Mouse (Mus musculus) spleen, adult 2 months (tissue): ENCODE data around the gene Spib. TPM values are rescaled to one million over a fixed set of nuclear protein-coding genes. Genes with fewer than 3 reads are reported as not detected.

Experiments
- DNase-seq, 2 experiments: peaks; one replicate each; pipeline versions ENCODE4 v3.0.0 to v3.0.0-alpha.2; 2012 to 2021; ENCODE audit warnings: low spot score in 2 of 2, low read depth in 1 of 2
- H3K27ac ChIP-seq: fragments of 200-500 bp; 2 replicates; pipeline ENCODE4 v1.5.1; 2012; ENCODE audit warnings: low read length, inconsistent platforms; ENCODE audit not compliant: insufficient read depth
- H3K27me3 ChIP-seq: fragments of 200-500 bp; 2 replicates; pipeline ENCODE4 v1.6.1; 2012; ENCODE audit warnings: mild to moderate bottlenecking, moderate library complexity, low read length, inconsistent platforms; ENCODE audit not compliant: control insufficient read depth, insufficient read depth
- H3K36me3 ChIP-seq: fragments of 200-500 bp; 2 replicates; pipeline ENCODE4 v1.6.1; 2012; ENCODE audit warnings: mild to moderate bottlenecking, low read length, inconsistent platforms; ENCODE audit not compliant: control insufficient read depth, insufficient read depth
- H3K4me1 ChIP-seq: fragments of 200-500 bp; 2 replicates; pipeline ENCODE4 v1.6.1; 2011; ENCODE audit warnings: inconsistent platforms; ENCODE audit not compliant: control insufficient read depth, insufficient read depth, insufficient read length
- H3K4me3 ChIP-seq: fragments of 200-500 bp; 2 replicates; pipeline ENCODE4 v1.5.1; 2011; ENCODE audit warnings: mild to moderate bottlenecking, inconsistent platforms; ENCODE audit not compliant: insufficient read depth, insufficient read length; ENCODE audit errors: extremely low read depth
- CTCF ChIP-seq: fragments of 200-500 bp; IDR thresholded peaks from 2 replicates; pipeline ENCODE4 v1.5.1; 2011; ENCODE audit warnings: mild to moderate bottlenecking, inconsistent platforms; ENCODE audit not compliant: insufficient read depth, insufficient read length, insufficient replicate concordance; ENCODE audit errors: extremely low read depth
- POLR2A ChIP-seq: fragments of 200-500 bp; IDR thresholded peaks from 2 replicates; pipeline ENCODE4 v1.6.1; 2011; ENCODE audit warnings: low read depth, low read length, inconsistent platforms
- WGBS: fragments of 180-500 bp; shearing (Covaris S2); methylation state at CpG from one replicate; pipeline ENCODE4 v1.1.7; 2018; 5-methylcytosine and 5-hydroxymethylcytosine counted together
- polyA plus RNA-seq: library from polyadenylated mRNA; depleted of rRNA; stranded (reverse); fragments of >200 nt; gene quantifications from 2 replicates; pipeline ENCODE4 v1.2.3, GENCODE M21; 2012

Gene Spib
- polyA plus RNA-seq, 1 experiment, result 285 TPM

- H3K27me3 ChIP-seq, result no peaks in the 10 kb centered on the region
- peaks cover 29% of the 10 kb centered on the region for H3K36me3 ChIP-seq
- under 1% methylated on average over 22 of the region's 22 CpGs for WGBS
- H3K4me1 ChIP-seq, result peaks cover 5% of the 10 kb centered on the region
- peak within 1 kb of the TSS; percentile 92 for H3K4me3 ChIP-seq
- DNase-seq, result peak; percentile 97 to 98
- TF ChIP-seq CTCF (no peak), POLR2A (peak; percentile 61)
- H3K27ac ChIP-seq, result peak within 1 kb of the TSS; percentile 98
Measured at GRCm38 (mm10) chr7:44553826-44554225, 22.0 kb upstream of the Spib start, which contains the start of gene Nr1h2. Gene Nr1h2 (minus strand): TSS chr7:44553951.

- WGBS, result 2% methylated on average over 32 of the region's 32 CpGs
Measured at GRCm38 (mm10) chr7:44553196-44553764, 21.4 kb upstream of the Spib start.

GRCm38 (mm10) chr7:44552141-44552908 lies 20.5 kb upstream of the Spib start:
- peaks cover 10% of the 10 kb centered on the region for H3K4me1 ChIP-seq
- WGBS, result 94% methylated on average over 31 of the region's 31 CpGs
- no peak overlapping the region for H3K4me3 ChIP-seq
- H3K36me3 ChIP-seq, result peaks cover 29% of the 10 kb centered on the region
- DNase-seq, result no peak
- H3K27ac ChIP-seq, result no peak overlapping the region
- TF ChIP-seq CTCF (no peak), POLR2A (no peak)
- H3K27me3 ChIP-seq, result no peaks in the 10 kb centered on the region

More at GRCm38 (mm10) chr7:44553196-44553764, 21.4 kb upstream of the Spib start:
- peak overlapping the region; percentile 92 for H3K4me3 ChIP-seq
- peak; percentile 66 to 75 for DNase-seq
- TF ChIP-seq POLR2A, result no peak
- TF ChIP-seq CTCF, result no peak
- H3K27ac ChIP-seq, result peak overlapping the region; percentile 98
- H3K36me3 ChIP-seq, result peaks cover 29% of the 10 kb centered on the region
- no peaks in the 10 kb centered on the region for H3K27me3 ChIP-seq
- peaks cover 5% of the 10 kb centered on the region for H3K4me1 ChIP-seq

- no peak for DNase-seq
- peaks cover 11% of the 10 kb centered on the region for H3K4me1 ChIP-seq
- H3K27me3 ChIP-seq, result no peaks in the 10 kb centered on the region
- no peak overlapping the region for H3K27ac ChIP-seq
- WGBS, result 94% methylated on average over 22 of the region's 22 CpGs
- no peak overlapping the region for H3K4me3 ChIP-seq
- no peak for TF ChIP-seq POLR2A
- TF ChIP-seq CTCF, result no peak
- peaks cover 29% of the 10 kb centered on the region for H3K36me3 ChIP-seq
Measured at GRCm38 (mm10) chr7:44551731-44552130, 19.9 kb upstream of the Spib start.

GRCm38 (mm10) chr7:44551301-44551700 lies 19.4 kb upstream of the Spib start:
- TF ChIP-seq CTCF (no peak), POLR2A (no peak)
- WGBS, result 97% methylated on average over 21 of the region's 21 CpGs
- no peak for DNase-seq

DNA sequence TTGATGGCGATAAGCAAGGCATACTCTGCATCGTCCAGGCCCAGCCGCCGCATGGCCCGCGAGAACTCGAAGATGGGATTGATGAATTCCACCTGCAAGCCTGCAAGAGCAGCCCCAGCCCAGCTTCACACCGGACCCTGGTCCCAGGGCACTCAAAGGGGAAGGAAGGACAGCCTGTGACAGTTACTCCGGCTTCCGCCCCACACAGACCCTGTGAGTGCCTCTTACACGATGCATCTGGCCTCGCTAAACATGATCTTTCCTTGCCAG lies 18.5 kb upstream of the Spib start:
- H3K4me3 ChIP-seq, result no peak overlapping the region
- no peak overlapping the region for H3K27ac ChIP-seq
- no peak for DNase-seq
- TF ChIP-seq CTCF (no peak), POLR2A (no peak)
- no peaks in the 10 kb centered on the region for H3K27me3 ChIP-seq
- WGBS, result 93% methylated on average over 12 of the region's 12 CpGs
- H3K4me1 ChIP-seq, result peaks cover 12% of the 10 kb centered on the region
- H3K36me3 ChIP-seq, result peaks cover 29% of the 10 kb centered on the region

More at GRCm38 (mm10) chr7:44551301-44551700, 19.4 kb upstream of the Spib start:
- Histone ChIP-seq H3K27ac (no peak overlapping the region), H3K4me3 (no peak overlapping the region), H3K36me3 (peaks cover 29% of the 10 kb centered on the region), H3K4me1 (peaks cover 12% of the 10 kb centered on the region), H3K27me3 (no peaks in the 10 kb centered on the region)

GRCm38 (mm10) chr7:44549621-44550408 lies 17.9 kb upstream of the Spib start:
- DNase-seq, result no peak
- TF ChIP-seq CTCF (no peak), POLR2A (no peak)
- H3K4me1 ChIP-seq, result peaks cover 12% of the 10 kb centered on the region
- H3K27ac ChIP-seq, result no peak overlapping the region
- H3K36me3 ChIP-seq, result peaks cover 29% of the 10 kb centered on the region
- 95% methylated on average over 23 of the region's 23 CpGs for WGBS
- no peak overlapping the region for H3K4me3 ChIP-seq
- no peaks in the 10 kb centered on the region for H3K27me3 ChIP-seq
